Mouse (Mus musculus) midbrain, postnatal 0 days (tissue): ENCODE data around the gene Rgs9. TPM values are rescaled to one million over a fixed set of nuclear protein-coding genes. Genes with fewer than 3 reads are reported as not detected.

Experiments
- ATAC-seq: fragments of 200-750 bp; cut with Nextera tagmentation; 2 replicates; pipeline ENCODE4 v1.8.0; 2017; ENCODE audit warnings: moderate number of reproducible peaks, mild to moderate bottlenecking, moderate TSS enrichment, moderate library complexity; ENCODE audit not compliant: low FRiP score
- DNase-seq: peaks from one replicate; pipeline ENCODE4 v3.0.0-alpha.2; 2015; ENCODE audit warnings: low spot score
- H3K27ac ChIP-seq: fragments of 300-500 bp; sonication (generic); 2 replicates; pipeline ENCODE4 v1.5.1; 2014; ENCODE audit warnings: low read depth, mild to moderate bottlenecking, low read length, mixed read lengths
- H3K27me3 ChIP-seq: fragments of 300-500 bp; sonication (generic); 2 replicates; pipeline ENCODE4 v1.6.1; 2014; ENCODE audit warnings: low read length, control low read depth, mixed read lengths; ENCODE audit not compliant: insufficient read depth
- H3K36me3 ChIP-seq: fragments of 300-500 bp; sonication (generic); 2 replicates; pipeline ENCODE4 v1.6.1; 2014; ENCODE audit warnings: low read length, control low read depth, mixed read lengths; ENCODE audit not compliant: insufficient read depth
- H3K4me1 ChIP-seq: fragments of 300-500 bp; sonication (generic); 2 replicates; pipeline ENCODE4 v1.6.1; 2014; ENCODE audit warnings: mild to moderate bottlenecking, control low read depth, antibody characterized with exemption, low read length, mixed read lengths; ENCODE audit not compliant: insufficient read depth
- H3K4me2 ChIP-seq: fragments of 300-500 bp; sonication (generic); 2 replicates; pipeline ENCODE4 v1.6.1; 2014; ENCODE audit warnings: low read depth, mild to moderate bottlenecking, low read length, mixed read lengths; ENCODE audit not compliant: poor library complexity, severe bottlenecking
- H3K4me3 ChIP-seq: fragments of 300-500 bp; sonication (generic); 2 replicates; pipeline ENCODE4 v1.5.1; 2014; ENCODE audit warnings: low read depth, mild to moderate bottlenecking, low read length, moderate library complexity
- H3K9ac ChIP-seq: fragments of 300-500 bp; sonication (generic); replicated peaks from 2 replicates; pipeline ENCODE4 v1.6.1; 2014; ENCODE audit warnings: mild to moderate bottlenecking, low read length, moderate library complexity, mixed read lengths; ENCODE audit not compliant: poor library complexity, severe bottlenecking
- H3K9me3 ChIP-seq: fragments of 300-500 bp; sonication (generic); 2 replicates; pipeline ENCODE4 v1.6.1; 2016; ENCODE audit warnings: low read length, control low read depth
- CTCF ChIP-seq: IDR thresholded peaks from 2 replicates; pipeline ENCODE4 v1.5.1; 2016; ENCODE audit warnings: antibody characterized with exemption, mild to moderate bottlenecking
- WGBS: fragments of 180-500 bp; shearing (Covaris S2); extraction: QIAGEN DNeasy Blood & Tissue Kit; methylation state at CpG from one replicate; pipeline ENCODE4 v1.1.7; 2014; 5-methylcytosine and 5-hydroxymethylcytosine counted together
- polyA plus RNA-seq: library from polyadenylated mRNA; unstranded; fragments of >200 nt; fragmentation: Nextera tagmentation; extraction: Ambion mirVana; gene quantifications from 2 replicates; pipeline ENCODE4 v1.2.1, GENCODE M21; 2015
- total RNA-seq: library from RNA; depleted of rRNA; stranded (reverse); fragments of >200 nt; gene quantifications from 2 replicates; pipeline ENCODE4 v1.2.3, GENCODE M21; 2014

Gene Rgs9
- total and polyA plus RNA-seq, 2 experiments from 2014 or later = 23.3 to 33.8 TPM

DNA sequence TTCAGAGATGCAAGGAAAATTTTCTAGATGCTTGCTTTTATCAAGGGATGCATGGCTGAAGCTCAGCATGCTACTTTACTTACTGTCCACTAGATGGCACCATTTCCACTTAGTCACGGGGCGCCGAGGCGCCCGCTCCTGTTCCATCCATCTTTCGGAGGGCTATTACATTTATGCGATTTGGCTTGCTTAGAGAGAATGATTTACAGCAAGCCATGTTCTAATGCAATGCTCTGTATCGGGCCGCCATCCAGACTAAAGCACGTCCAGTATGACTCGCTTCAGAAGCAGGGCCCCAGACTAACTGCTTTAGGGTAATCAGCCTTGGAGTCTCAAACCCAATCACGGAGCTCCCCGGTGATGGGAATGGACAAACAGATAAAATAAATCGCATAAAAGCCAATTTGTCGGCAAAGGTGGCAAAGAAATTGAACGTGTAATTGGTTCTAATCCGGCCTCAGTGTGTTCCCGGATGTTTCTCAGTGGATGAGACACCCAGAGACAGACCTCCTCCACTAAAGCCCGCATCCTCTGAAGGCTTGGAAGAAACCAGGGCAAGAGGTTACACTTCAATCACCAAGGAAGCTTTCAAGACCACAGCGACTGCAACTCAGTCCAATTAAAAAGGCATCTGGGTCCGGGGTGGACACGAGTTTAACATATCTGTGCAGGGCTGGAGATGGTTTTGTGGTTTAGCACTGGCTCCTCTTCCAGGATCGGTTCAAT is 53.1 kb downstream of the Rgs9 start:
- no peaks in the 10 kb centered on the region for H3K9me3 ChIP-seq
- no peak overlapping the region for H3K9ac ChIP-seq
- WGBS = 24% methylated on average over 23 of the region's 23 CpGs
- ATAC-seq (peak; percentile 74), DNase-seq (peak; percentile 88)
- H3K36me3 ChIP-seq = peaks cover 3% of the 10 kb centered on the region; the same call in 1 of the 2 replicates
- H3K27ac ChIP-seq = peak overlapping the region; percentile 28
- peak; percentile 94 for TF ChIP-seq CTCF
- no peaks in the 10 kb centered on the region for H3K4me1 ChIP-seq
- H3K4me2 ChIP-seq = peak overlapping the region; percentile 23; the same call in 1 of the 2 replicates
- H3K27me3 ChIP-seq = no peaks in the 10 kb centered on the region
- no peak overlapping the region for H3K4me3 ChIP-seq

DNA sequence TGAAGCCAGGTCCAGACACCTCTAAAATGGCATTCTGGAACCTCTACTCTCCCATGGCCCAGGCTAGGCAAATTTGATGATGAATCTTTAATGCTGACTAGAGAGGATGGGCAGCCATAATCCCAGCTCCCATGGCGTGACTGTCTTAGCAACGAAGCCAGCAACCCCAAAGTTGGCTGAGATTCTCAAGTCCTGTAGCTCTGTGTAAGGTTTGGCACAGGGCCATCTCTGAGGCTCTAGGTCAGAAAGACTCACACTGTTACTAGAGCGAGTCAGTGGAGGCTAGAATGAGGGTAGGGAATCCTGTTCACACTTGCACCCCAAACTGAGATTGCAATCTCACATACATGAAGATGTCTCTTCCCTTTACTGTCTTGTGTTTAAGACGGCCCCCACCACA is 57.8 kb downstream of the Rgs9 start:
- no peak for ATAC-seq
- no peak overlapping the region for H3K4me3 ChIP-seq
- H3K9ac ChIP-seq = no peak overlapping the region
- H3K36me3 ChIP-seq = peaks cover 11% of the 10 kb centered on the region; the same call in 1 of the 2 replicates
- TF ChIP-seq CTCF = no peak
- DNase-seq = peak; percentile 79
- WGBS = 67% methylated on average over 4 of the region's 4 CpGs
- no peak overlapping the region for H3K4me2 ChIP-seq
- no peak overlapping the region for H3K27ac ChIP-seq
- no peaks in the 10 kb centered on the region for H3K9me3 ChIP-seq
- H3K27me3 ChIP-seq = no peaks in the 10 kb centered on the region
- no peaks in the 10 kb centered on the region for H3K4me1 ChIP-seq

DNA sequence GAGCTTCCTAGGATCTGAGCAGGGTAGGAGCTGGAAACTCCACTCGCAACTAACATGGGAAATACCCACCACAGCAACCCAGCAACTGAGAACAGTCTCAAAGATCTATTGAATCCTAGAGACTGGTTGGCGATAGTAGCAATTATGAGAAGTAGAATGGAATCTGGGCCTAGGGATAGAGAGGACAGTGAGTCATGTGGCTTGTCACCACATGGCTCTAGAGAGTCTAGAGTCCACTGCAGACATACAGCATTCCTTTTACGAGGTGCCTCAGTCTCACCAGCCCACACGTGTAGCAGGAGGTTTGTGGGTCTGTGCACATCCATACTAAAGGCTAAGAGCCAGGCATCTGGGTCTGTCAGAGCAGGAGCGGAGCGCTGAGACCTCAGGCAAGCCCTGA is 59.3 kb downstream of the Rgs9 start:
- no peak overlapping the region for H3K4me3 ChIP-seq
- no peak overlapping the region for H3K9ac ChIP-seq
- H3K9me3 ChIP-seq = no peaks in the 10 kb centered on the region
- no peaks in the 10 kb centered on the region for H3K27me3 ChIP-seq
- peaks cover 11% of the 10 kb centered on the region; the same call in 1 of the 2 replicates for H3K36me3 ChIP-seq
- DNase-seq (no peak), ATAC-seq (no peak)
- 84% methylated on average over 6 of the region's 6 CpGs for WGBS
- no peaks in the 10 kb centered on the region for H3K4me1 ChIP-seq
- no peak overlapping the region for H3K4me2 ChIP-seq
- H3K27ac ChIP-seq = no peak overlapping the region
- TF ChIP-seq CTCF = no peak

DNA sequence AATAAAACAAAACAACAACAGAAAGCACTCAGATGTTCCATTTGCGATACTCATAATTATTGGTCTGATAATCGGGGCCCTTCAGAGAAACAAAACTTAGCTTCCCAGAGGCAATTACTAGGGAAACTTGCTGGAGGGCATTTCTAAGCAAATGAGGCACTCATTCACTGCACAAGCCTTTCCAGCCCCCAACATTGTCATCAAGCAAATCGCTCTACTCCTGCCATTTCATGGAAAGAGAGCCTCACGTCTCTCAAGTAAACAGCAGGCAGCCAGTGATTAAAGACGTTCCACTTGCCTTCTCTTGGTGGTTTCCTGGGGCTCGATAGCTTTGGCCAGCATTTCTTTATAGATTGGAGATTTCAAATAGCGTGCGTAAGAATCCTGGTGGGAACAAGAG is 60.1 kb downstream of the Rgs9 start:
- Histone ChIP-seq H3K36me3 (peaks cover 8% of the 10 kb centered on the region; the same call in 1 of the 2 replicates), H3K9me3 (no peaks in the 10 kb centered on the region), H3K4me1 (no peaks in the 10 kb centered on the region), H3K27me3 (no peaks in the 10 kb centered on the region), H3K9ac (no peak overlapping the region), H3K4me2 (no peak overlapping the region), H3K27ac (no peak overlapping the region), H3K4me3 (no peak overlapping the region)
- no peak for DNase-seq
- TF ChIP-seq CTCF = no peak
- 41% methylated on average over 8 of the region's 8 CpGs for WGBS
- no peak for ATAC-seq

DNA sequence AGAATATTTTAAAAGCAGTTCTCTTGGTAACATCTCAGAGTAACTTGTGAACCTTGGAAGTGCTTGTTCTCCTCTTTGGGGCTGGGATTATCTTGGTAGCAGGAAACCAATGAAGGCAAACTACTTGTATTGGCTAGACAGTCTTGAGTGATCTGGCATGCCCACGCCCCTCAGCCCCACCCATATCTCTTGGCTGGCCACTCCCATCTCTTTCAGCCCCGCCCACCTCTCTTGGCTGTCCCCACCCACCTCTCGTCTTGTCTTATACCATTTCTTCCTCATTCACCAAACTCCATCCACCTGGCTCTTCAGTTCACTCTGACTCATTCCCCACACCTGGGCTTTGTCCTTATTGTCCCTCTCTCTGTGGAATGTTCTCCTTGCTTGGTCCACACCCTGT is 64.3 kb downstream of the Rgs9 start:
- TF ChIP-seq CTCF = no peak
- H3K4me1 ChIP-seq = no peaks in the 10 kb centered on the region
- no peak overlapping the region for H3K9ac ChIP-seq
- H3K36me3 ChIP-seq = 0 out of 2 replicates have a peak, but pooled peaks cover 10% of the 10 kb centered on the region
- H3K4me2 ChIP-seq = no peak overlapping the region
- no peak overlapping the region for H3K27ac ChIP-seq
- no peaks in the 10 kb centered on the region for H3K9me3 ChIP-seq
- 77% methylated on average over 3 of the region's 3 CpGs for WGBS
- H3K27me3 ChIP-seq = no peaks in the 10 kb centered on the region
- no peak for ATAC-seq
- no peak for DNase-seq
- H3K4me3 ChIP-seq = no peak overlapping the region

DNA sequence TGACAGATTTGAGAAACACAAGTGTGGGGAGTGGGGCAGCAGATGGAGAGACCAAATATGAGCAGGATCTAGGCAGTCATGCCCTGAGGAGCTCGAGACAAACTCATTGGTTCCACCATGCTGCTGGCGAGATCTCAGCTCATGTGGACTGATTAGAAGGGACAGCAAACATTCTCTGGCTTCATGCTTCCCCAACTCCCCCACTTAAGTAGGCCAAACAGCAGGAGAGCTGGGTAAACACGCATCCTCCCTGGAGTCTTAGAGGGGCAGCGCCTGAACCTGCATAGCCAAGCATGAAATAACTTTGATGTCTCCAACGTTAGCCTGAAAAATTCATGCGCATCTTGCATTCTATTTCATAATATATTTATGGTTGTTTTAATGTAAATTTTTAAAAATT is 65.1 kb downstream of the Rgs9 start:
- ATAC-seq (no peak), DNase-seq (no peak)
- no peaks in the 10 kb centered on the region for H3K4me1 ChIP-seq
- no peak overlapping the region for H3K27ac ChIP-seq
- no peaks in the 10 kb centered on the region for H3K27me3 ChIP-seq
- no peaks in the 10 kb centered on the region for H3K9me3 ChIP-seq
- H3K4me2 ChIP-seq = no peak overlapping the region
- H3K9ac ChIP-seq = no peak overlapping the region
- no peak for TF ChIP-seq CTCF
- H3K4me3 ChIP-seq = no peak overlapping the region
- WGBS = 69% methylated on average over 6 of the region's 6 CpGs
- H3K36me3 ChIP-seq = 0 out of 2 replicates have a peak, but pooled peaks cover 10% of the 10 kb centered on the region
